Mouse (Mus musculus) limb, embryonic 13.5 days (tissue): ENCODE measurements around the gene Dll4. TPM values are rescaled to one million over a fixed set of nuclear protein-coding genes. Genes with fewer than 3 reads are reported as not detected.

Source experiments
- ATAC-seq: fragments of 200-750 bp; cut with Nextera tagmentation; 2 replicates; pipeline ENCODE4 v1.8.0; 2017; ENCODE audit warnings: low read depth, moderate number of reproducible peaks, moderate TSS enrichment; ENCODE audit not compliant: low FRiP score
- H3K27ac ChIP-seq: fragments of 300-500 bp; sonication (generic); 2 replicates; pipeline ENCODE4 v1.5.1; 2015; ENCODE audit warnings: inconsistent platforms, mild to moderate bottlenecking, moderate library complexity
- H3K27me3 ChIP-seq: fragments of 300-500 bp; sonication (generic); 2 replicates; pipeline ENCODE4 v1.6.1; 2015; ENCODE audit warnings: mild to moderate bottlenecking, inconsistent platforms
- H3K36me3 ChIP-seq: fragments of 300-500 bp; sonication (generic); 2 replicates; pipeline ENCODE4 v1.6.1; 2015; ENCODE audit warnings: inconsistent platforms, mild to moderate bottlenecking, moderate library complexity
- H3K4me1 ChIP-seq: fragments of 300-500 bp; sonication (generic); 2 replicates; pipeline ENCODE4 v1.6.1; 2015; ENCODE audit warnings: inconsistent platforms
- H3K4me2 ChIP-seq: fragments of 300-500 bp; sonication (generic); replicated peaks from 2 replicates; pipeline ENCODE4 v1.6.1; 2015; ENCODE audit warnings: inconsistent platforms, mild to moderate bottlenecking, moderate library complexity
- H3K4me3 ChIP-seq: fragments of 300-500 bp; sonication (generic); 2 replicates; pipeline ENCODE4 v1.5.1; 2015; ENCODE audit warnings: moderate library complexity, mild to moderate bottlenecking, inconsistent platforms
- H3K9ac ChIP-seq: fragments of 300-500 bp; sonication (generic); 2 replicates; pipeline ENCODE4 v1.6.1; 2015; ENCODE audit warnings: mild to moderate bottlenecking, inconsistent platforms
- H3K9me3 ChIP-seq: fragments of 300-500 bp; sonication (generic); 2 replicates; pipeline ENCODE4 v1.6.1; 2016; ENCODE audit warnings: inconsistent platforms
- WGBS: fragments of 180-500 bp; shearing (Covaris S2); methylation state at CpG from one replicate; pipeline ENCODE4 v1.1.7; 2015; 5-methylcytosine and 5-hydroxymethylcytosine counted together
- polyA plus RNA-seq: library from polyadenylated mRNA; unstranded; fragments of >200 nt; fragmentation: Nextera tagmentation; extraction: Ambion mirVana; gene quantifications from 2 replicates; pipeline ENCODE4 v1.2.1, GENCODE M21; 2015

Dll4 gene
- polyA plus RNA-seq, 1 experiment from 2014 or later: 5.4 TPM

GRCm38 (mm10) chr2:119328546-119328945 is 3.0 kb downstream of the Dll4 start:
- no peak overlapping the region for H3K27ac ChIP-seq
- no peak overlapping the region for H3K9ac ChIP-seq
- peaks cover 38% of the 10 kb centered on the region for H3K4me1 ChIP-seq
- H3K36me3 ChIP-seq: no peaks in the 10 kb centered on the region
- ATAC-seq: no peak
- H3K4me3 ChIP-seq: peak overlapping the region; percentile 51
- H3K4me2 ChIP-seq: peak overlapping the region; percentile 15; the same call in 1 of the 2 replicates
- H3K27me3 ChIP-seq: peaks cover 90% of the 10 kb centered on the region
- WGBS: 35% methylated on average over 5 of the region's 5 CpGs
- no peaks in the 10 kb centered on the region for H3K9me3 ChIP-seq

GRCm38 (mm10) chr2:119329123-119329817 is 3.7 kb downstream of the Dll4 start:
- Histone ChIP-seq H3K9ac (no peak overlapping the region), H3K27me3 (peaks cover 83% of the 10 kb centered on the region), H3K36me3 (no peaks in the 10 kb centered on the region), H3K4me3 (no peak overlapping the region), H3K27ac (no peak overlapping the region), H3K9me3 (no peaks in the 10 kb centered on the region), H3K4me2 (no peak overlapping the region), H3K4me1 (peaks cover 32% of the 10 kb centered on the region)
- ATAC-seq: no peak
- WGBS: 42% methylated on average over 3 of the region's 3 CpGs

GRCm38 (mm10) chr2:119330795-119331194 is 5.2 kb downstream of the Dll4 start:
- no peaks in the 10 kb centered on the region for H3K36me3 ChIP-seq
- peaks cover 68% of the 10 kb centered on the region for H3K27me3 ChIP-seq

GRCm38 (mm10) chr2:119332177-119332661 is 6.6 kb downstream of the Dll4 start:
- H3K27ac ChIP-seq: no peak overlapping the region
- H3K9ac ChIP-seq: no peak overlapping the region
- 76% methylated on average over 24 of the region's 24 CpGs for WGBS
- H3K36me3 ChIP-seq: no peaks in the 10 kb centered on the region
- H3K9me3 ChIP-seq: no peaks in the 10 kb centered on the region
- no peak overlapping the region for H3K4me2 ChIP-seq
- peaks cover 4% of the 10 kb centered on the region for H3K4me1 ChIP-seq
- no peak overlapping the region for H3K4me3 ChIP-seq
- ATAC-seq: no peak
- peaks cover 59% of the 10 kb centered on the region for H3K27me3 ChIP-seq

More at GRCm38 (mm10) chr2:119330795-119331194, 5.2 kb downstream of the Dll4 start:
- H3K9me3 ChIP-seq: no peaks in the 10 kb centered on the region
- WGBS: 90% methylated on average over 8 of the region's 8 CpGs
- ATAC-seq: no peak
- H3K4me1 ChIP-seq: peaks cover 17% of the 10 kb centered on the region
- H3K9ac ChIP-seq: no peak overlapping the region
- H3K27ac ChIP-seq: no peak overlapping the region
- H3K4me3 ChIP-seq: no peak overlapping the region
- no peak overlapping the region; the same call in 1 of the 2 replicates for H3K4me2 ChIP-seq

GRCm38 (mm10) chr2:119334135-119334534 is 8.6 kb downstream of the Dll4 start:
- WGBS: 34% methylated on average over 1 of the region's 1 CpGs
- H3K36me3 ChIP-seq: no peaks in the 10 kb centered on the region
- peaks cover 5% of the 10 kb centered on the region for H3K4me1 ChIP-seq
- H3K9ac ChIP-seq: no peak overlapping the region
- H3K4me2 ChIP-seq: no peak overlapping the region
- no peaks in the 10 kb centered on the region for H3K9me3 ChIP-seq
- H3K4me3 ChIP-seq: no peak overlapping the region
- no peak overlapping the region for H3K27ac ChIP-seq
- ATAC-seq: no peak
- peaks cover 42% of the 10 kb centered on the region for H3K27me3 ChIP-seq

- peaks cover 34% of the 10 kb centered on the region for H3K27me3 ChIP-seq
- H3K4me2 ChIP-seq: no peak overlapping the region
- ATAC-seq: no peak
- peaks cover 5% of the 10 kb centered on the region for H3K4me1 ChIP-seq
- H3K36me3 ChIP-seq: no peaks in the 10 kb centered on the region
- H3K9me3 ChIP-seq: no peaks in the 10 kb centered on the region
- no peak overlapping the region for H3K27ac ChIP-seq
- no peak overlapping the region for H3K9ac ChIP-seq
- WGBS: 67% methylated on average over 7 of the region's 7 CpGs
- no peak overlapping the region for H3K4me3 ChIP-seq
These were observed 9.5 kb downstream of the Dll4 start for GRCm38 (mm10) chr2:119334964-119335525.

- Histone ChIP-seq H3K9ac (no peak overlapping the region; the same call in 1 of the 2 replicates), H3K4me1 (peaks cover 5% of the 10 kb centered on the region), H3K4me2 (no peak overlapping the region), H3K9me3 (no peaks in the 10 kb centered on the region), H3K36me3 (no peaks in the 10 kb centered on the region), H3K27ac (no peak overlapping the region), H3K4me3 (no peak overlapping the region), H3K27me3 (peaks cover 29% of the 10 kb centered on the region)
- no peak for ATAC-seq
- 80% methylated on average over 1 of the region's 1 CpGs for whole genome bisulfite sequencing
These were observed 10.0 kb downstream of the Dll4 start for GRCm38 (mm10) chr2:119335535-119335934.

GRCm38 (mm10) chr2:119336002-119336401 is 10.4 kb downstream of the Dll4 start:
- no peak overlapping the region for H3K27ac ChIP-seq
- H3K9me3 ChIP-seq: no peaks in the 10 kb centered on the region
- no peak overlapping the region for H3K4me3 ChIP-seq
- WGBS: 69% methylated on average over 2 of the region's 2 CpGs
- no peak for ATAC-seq
- no peak overlapping the region for H3K9ac ChIP-seq
- H3K36me3 ChIP-seq: no peaks in the 10 kb centered on the region
- peaks cover 24% of the 10 kb centered on the region for H3K27me3 ChIP-seq
- H3K4me1 ChIP-seq: peaks cover 5% of the 10 kb centered on the region
- H3K4me2 ChIP-seq: no peak overlapping the region

- Histone ChIP-seq H3K27me3 (peaks cover 20% of the 10 kb centered on the region), H3K9ac (no peak overlapping the region), H3K4me3 (no peak overlapping the region), H3K9me3 (no peaks in the 10 kb centered on the region), H3K4me1 (peaks cover 5% of the 10 kb centered on the region), H3K36me3 (no peaks in the 10 kb centered on the region), H3K27ac (no peak overlapping the region), H3K4me2 (no peak overlapping the region)
- no peak for ATAC-seq
- WGBS: 69% methylated on average over 10 of the region's 10 CpGs
These were observed 10.9 kb downstream of the Dll4 start for GRCm38 (mm10) chr2:119336470-119336869.

GRCm38 (mm10) chr2:119337425-119338265 is 12.1 kb downstream of the Dll4 start:
- H3K4me1 ChIP-seq: peaks cover 5% of the 10 kb centered on the region
- H3K4me2 ChIP-seq: peak overlapping the region; percentile 81
- ATAC-seq: peak; percentile 80
- H3K9me3 ChIP-seq: no peaks in the 10 kb centered on the region
- H3K27me3 ChIP-seq: peaks cover 8% of the 10 kb centered on the region; the same call in 1 of the 2 replicates
- peak overlapping the region; percentile 74 for H3K9ac ChIP-seq
- H3K36me3 ChIP-seq: no peaks in the 10 kb centered on the region
- WGBS: 8% methylated on average over 60 of the region's 60 CpGs
- peak overlapping the region; percentile 39; the same call in 1 of the 2 replicates for H3K27ac ChIP-seq
- peak overlapping the region; percentile 62 for H3K4me3 ChIP-seq

GRCm38 (mm10) chr2:119344537-119345138 is 19.1 kb downstream of the Dll4 start:
- Histone ChIP-seq H3K27ac (no peak overlapping the region), H3K27me3 (peaks cover 8% of the 10 kb centered on the region)
- 47% methylated on average over 6 of the region's 6 CpGs for WGBS

More at GRCm38 (mm10) chr2:119344537-119345138, 19.1 kb downstream of the Dll4 start:
- H3K36me3 ChIP-seq: no peaks in the 10 kb centered on the region
- ATAC-seq: no peak
- H3K4me1 ChIP-seq: no peaks in the 10 kb centered on the region
- no peak overlapping the region for H3K4me3 ChIP-seq
- no peak overlapping the region for H3K4me2 ChIP-seq
- H3K9ac ChIP-seq: no peak overlapping the region
- no peaks in the 10 kb centered on the region for H3K9me3 ChIP-seq
